Mouse (Mus musculus) brain, adult 10 weeks (tissue): ENCODE data around the gene Sync. TPM values are rescaled to one million over a fixed set of nuclear protein-coding genes. Genes with fewer than 3 reads are reported as not detected.

Experiments used
- polyA plus RNA-seq: library from polyadenylated mRNA; stranded (reverse); fragments of 350-450 nt; fragmentation: Illumina TruSeq; extraction: RNeasy Lipid Tissue Mini Kit (QIAGEN cat#74804); gene quantifications from one replicate; pipeline ENCODE4 v1.2.3, GENCODE M21; 2015; ENCODE audit warnings: low read depth, low replicate concordance

The Sync gene
- polyA plus RNA-seq: 1.3 TPM

DNA sequence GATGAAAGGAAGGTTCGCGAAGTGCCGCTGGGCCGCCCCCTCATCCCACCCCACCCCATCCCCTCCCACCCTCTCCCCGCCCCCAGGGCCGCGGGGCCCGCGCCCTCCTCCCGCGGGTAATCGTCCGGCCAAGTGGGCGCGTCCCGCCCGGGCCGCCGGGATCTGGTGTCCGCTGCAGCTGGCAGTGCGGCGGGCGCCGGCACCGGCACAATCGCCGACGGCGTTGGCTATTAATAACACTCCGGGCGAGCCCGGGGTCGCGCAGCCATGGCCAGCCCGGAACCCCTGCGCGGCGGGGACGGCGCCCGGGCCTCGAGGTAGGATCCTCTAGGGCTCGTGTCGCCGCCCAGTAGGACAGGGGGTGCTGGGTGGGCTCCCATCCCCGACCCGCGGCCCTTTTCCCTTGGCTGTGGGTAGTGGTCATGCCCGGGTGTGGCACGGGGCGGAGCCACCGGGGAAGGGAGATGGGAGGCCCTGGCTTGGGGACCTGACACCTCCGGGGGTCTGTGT is at the start of gene Sync:
TSS of gene Sync (plus strand) at position 146 of the 510 bp plus-strand sequence.

DNA sequence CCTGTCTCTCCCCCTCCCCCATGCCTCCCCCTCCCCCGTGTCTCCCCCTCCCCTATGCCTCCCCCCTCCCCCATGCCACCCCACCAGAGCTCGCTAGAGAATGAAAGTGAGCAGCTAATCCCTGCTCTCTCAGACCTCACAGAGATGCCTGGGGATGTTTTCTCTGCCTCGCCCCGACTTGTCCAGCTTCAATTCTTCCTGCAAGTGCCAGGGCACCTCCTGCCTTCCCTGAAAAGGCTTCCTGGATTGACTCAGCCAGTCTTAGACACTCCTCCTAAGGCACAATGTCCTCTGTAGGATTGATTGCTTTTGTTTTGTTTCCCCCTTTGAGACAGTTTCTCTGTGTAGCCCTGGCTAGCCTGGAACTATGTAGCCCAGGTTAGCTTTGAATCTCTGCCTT is 26.2 kb upstream of the Sync start, which contains the start of gene C77080:
TSS of gene C77080 (minus strand) at position 209 of the 400 bp plus-strand sequence.

DNA sequence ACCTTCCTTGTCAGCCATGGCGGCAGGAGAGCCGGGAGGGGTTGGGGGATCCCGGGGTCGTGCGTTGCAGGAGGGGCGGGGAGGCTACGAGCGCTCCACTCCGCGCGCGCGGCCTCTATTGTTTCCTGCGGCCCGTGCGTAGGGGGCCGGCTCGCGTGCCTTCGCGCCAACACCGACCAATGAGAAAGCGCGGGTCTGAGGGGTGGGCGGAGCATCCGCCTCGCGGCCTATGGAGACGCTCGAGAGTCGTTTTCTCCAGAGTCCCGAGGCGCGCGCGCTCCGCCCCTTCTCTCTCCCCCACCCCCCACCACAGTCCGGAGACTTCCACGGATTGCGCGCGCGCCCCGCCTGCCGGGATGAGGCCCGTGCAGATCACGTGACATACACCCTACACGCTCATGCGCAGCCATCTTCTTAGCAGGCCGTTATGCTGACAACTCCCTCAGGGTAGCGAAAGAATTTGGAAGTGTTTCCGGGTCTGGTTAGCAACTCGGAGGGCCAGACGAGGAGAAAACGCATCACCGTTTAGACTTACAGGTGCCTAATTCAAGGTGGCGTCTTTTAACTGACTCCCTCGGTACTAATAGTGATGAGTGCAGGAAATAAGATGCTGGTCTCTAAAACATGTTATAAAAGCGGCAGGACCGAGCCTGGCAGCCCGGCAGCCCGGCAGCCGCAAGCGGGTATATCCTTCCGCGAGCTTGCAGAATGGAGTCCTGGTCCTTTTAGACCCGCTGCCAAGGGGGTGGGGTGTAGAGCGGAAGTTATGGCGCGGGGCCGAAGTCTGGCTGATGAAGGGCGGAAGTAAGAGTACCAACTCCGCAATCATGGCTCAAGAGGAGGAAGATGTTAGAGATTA is 48.0 kb downstream of the Sync start, which contains the start of the genes Rbbp4 and Zbtb8os:
TSS of gene Rbbp4 (minus strand) at position 155 of the 859 bp plus-strand sequence.
TSS of gene Zbtb8os (plus strand) at position 480 of the 859 bp plus-strand sequence.

Other genes starting within 250 kb of the Sync start
- gene Rnf19b, start 229.3 kb upstream of the Sync start, polyA plus RNA-seq: 44.5 TPM
- not detected for gene Tmem54, start 182.1 kb upstream of the Sync start, polyA plus RNA-seq
- gene Hpca, start 165.6 kb upstream of the Sync start, polyA plus RNA-seq: 1,134 TPM
- gene Fndc5, start 150.6 kb upstream of the Sync start, polyA plus RNA-seq: 73.9 TPM
- gene S100pbp, start 97.9 kb upstream of the Sync start, polyA plus RNA-seq: 30.1 TPM
- 88.2 TPM for gene Yars, start 97.9 kb upstream of the Sync start, polyA plus RNA-seq
- gene C77080, start 26.2 kb upstream of the Sync start, polyA plus RNA-seq: 7.9 TPM
- 91.6 TPM for gene Rbbp4, start 47.8 kb downstream of the Sync start, polyA plus RNA-seq
- gene Zbtb8os, start 48.1 kb downstream of the Sync start, polyA plus RNA-seq: 37.3 TPM
- 6.8 TPM for gene Zbtb8a, start 90.5 kb downstream of the Sync start, polyA plus RNA-seq
- gene Zbtb8b, start 153.2 kb downstream of the Sync start, polyA plus RNA-seq: 3.6 TPM
- gene Bsdc1, start 174.0 kb downstream of the Sync start, polyA plus RNA-seq: 50.2 TPM
- not detected for gene Tssk3, start 203.4 kb downstream of the Sync start, polyA plus RNA-seq
- not detected for gene Fam229a, start 203.6 kb downstream of the Sync start, polyA plus RNA-seq
- 72.9 TPM for gene Marcksl1, start 226.0 kb downstream of the Sync start, polyA plus RNA-seq